Mouse (Mus musculus): Measurements from ENCODE around the gene Poc1b. TPM values are rescaled to one million over a fixed set of nuclear protein-coding genes. Genes with fewer than 3 reads are reported as not detected.

Poc1b gene
- polyA plus RNA-seq, 1 experiment: 11.4 TPM

- H3K36me3 ChIP-seq (ENCODE audit: control insufficient read depth, insufficient read depth, low read length): no peaks in the 10 kb centered on the region
- H3K4me3 ChIP-seq (ENCODE audit: control insufficient read depth, insufficient read depth, low read length): no peak overlapping the region
- TF ChIP-seq POLR2A (IDR thresholded peaks at IDR 0.05; ENCODE audit: control insufficient read depth, extremely low read depth, insufficient read depth, low read length, poor library complexity) (no peak), CTCF (IDR thresholded peaks at IDR 0.05; ENCODE audit: borderline replicate concordance, control insufficient read depth, extremely low read depth, insufficient read depth, low read length, poor library complexity) (no peak)
- no peaks in the 10 kb centered on the region for H3K4me1 ChIP-seq (replicated peaks; ENCODE audit: control insufficient read depth, insufficient read depth, low read length)
- no peak for DNase-seq
- H3K27ac ChIP-seq (ENCODE audit: control insufficient read depth, insufficient read depth, low read length): no peak overlapping the region
- no peaks in the 10 kb centered on the region for H3K27me3 ChIP-seq (ENCODE audit: control insufficient read depth, insufficient read depth, low read length)
- 92% methylated on average over 2 of the region's 2 CpGs for WGBS
Observed at GRCm38 (mm10) chr10:99093364-99093763, 13.5 kb upstream of the Poc1b start.

- Histone ChIP-seq H3K27me3 (ENCODE audit: control insufficient read depth, insufficient read depth, low read length) (no peaks in the 10 kb centered on the region), H3K27ac (ENCODE audit: control insufficient read depth, insufficient read depth, low read length) (no peak overlapping the region), H3K4me1 (replicated peaks; ENCODE audit: control insufficient read depth, insufficient read depth, low read length) (no peaks in the 10 kb centered on the region), H3K4me3 (ENCODE audit: control insufficient read depth, insufficient read depth, low read length) (no peak overlapping the region), H3K36me3 (ENCODE audit: control insufficient read depth, insufficient read depth, low read length) (no peaks in the 10 kb centered on the region)
- WGBS: 86% methylated on average over 2 of the region's 2 CpGs
- DNase-seq: no peak
- TF ChIP-seq POLR2A (IDR thresholded peaks at IDR 0.05; ENCODE audit: control insufficient read depth, extremely low read depth, insufficient read depth, low read length, poor library complexity): no peak
- no peak for TF ChIP-seq CTCF (IDR thresholded peaks at IDR 0.05; ENCODE audit: borderline replicate concordance, control insufficient read depth, extremely low read depth, insufficient read depth, low read length, poor library complexity)
Observed at GRCm38 (mm10) chr10:99095114-99095513, 11.7 kb upstream of the Poc1b start.

GRCm38 (mm10) chr10:99097374-99097773 is 9.5 kb upstream of the Poc1b start:
- no peak for TF ChIP-seq POLR2A (IDR thresholded peaks at IDR 0.05; ENCODE audit: control insufficient read depth, extremely low read depth, insufficient read depth, low read length, poor library complexity)
- TF ChIP-seq CTCF (IDR thresholded peaks at IDR 0.05; ENCODE audit: borderline replicate concordance, control insufficient read depth, extremely low read depth, insufficient read depth, low read length, poor library complexity): no peak
- Histone ChIP-seq H3K27ac (ENCODE audit: control insufficient read depth, insufficient read depth, low read length) (no peak overlapping the region), H3K36me3 (ENCODE audit: control insufficient read depth, insufficient read depth, low read length) (no peaks in the 10 kb centered on the region), H3K4me3 (ENCODE audit: control insufficient read depth, insufficient read depth, low read length) (no peak overlapping the region), H3K27me3 (ENCODE audit: control insufficient read depth, insufficient read depth, low read length) (no peaks in the 10 kb centered on the region), H3K4me1 (replicated peaks; ENCODE audit: control insufficient read depth, insufficient read depth, low read length) (no peaks in the 10 kb centered on the region)
- 52% methylated on average over 10 of the region's 10 CpGs for WGBS
- peak; percentile 71 for DNase-seq

- Histone ChIP-seq H3K4me3 (ENCODE audit: control insufficient read depth, insufficient read depth, low read length) (no peak overlapping the region), H3K4me1 (replicated peaks; ENCODE audit: control insufficient read depth, insufficient read depth, low read length) (peaks cover 11% of the 10 kb centered on the region), H3K27ac (ENCODE audit: control insufficient read depth, insufficient read depth, low read length) (no peak overlapping the region), H3K27me3 (ENCODE audit: control insufficient read depth, insufficient read depth, low read length) (no peaks in the 10 kb centered on the region), H3K36me3 (ENCODE audit: control insufficient read depth, insufficient read depth, low read length) (no peaks in the 10 kb centered on the region)
- TF ChIP-seq POLR2A (IDR thresholded peaks at IDR 0.05; ENCODE audit: control insufficient read depth, extremely low read depth, insufficient read depth, low read length, poor library complexity) (no peak), CTCF (IDR thresholded peaks at IDR 0.05; ENCODE audit: borderline replicate concordance, control insufficient read depth, extremely low read depth, insufficient read depth, low read length, poor library complexity) (no peak)
- DNase-seq: no peak
- 91% methylated on average over 3 of the region's 3 CpGs for WGBS
Observed at GRCm38 (mm10) chr10:99105522-99105921, 1.3 kb upstream of the Poc1b start.

GRCm38 (mm10) chr10:99106311-99106702 is 529 bp upstream of the Poc1b start:
- no peak for DNase-seq
- Histone ChIP-seq H3K27ac (ENCODE audit: control insufficient read depth, insufficient read depth, low read length) (peak overlapping the region; percentile 69; the same call in 1 of the 2 replicates), H3K36me3 (ENCODE audit: control insufficient read depth, insufficient read depth, low read length) (no peaks in the 10 kb centered on the region), H3K27me3 (ENCODE audit: control insufficient read depth, insufficient read depth, low read length) (no peaks in the 10 kb centered on the region), H3K4me3 (ENCODE audit: control insufficient read depth, insufficient read depth, low read length) (peak overlapping the region; percentile 97), H3K4me1 (replicated peaks; ENCODE audit: control insufficient read depth, insufficient read depth, low read length) (peaks cover 16% of the 10 kb centered on the region)
- 26% methylated on average over 8 of the region's 8 CpGs for WGBS
- TF ChIP-seq CTCF (IDR thresholded peaks at IDR 0.05; ENCODE audit: borderline replicate concordance, control insufficient read depth, extremely low read depth, insufficient read depth, low read length, poor library complexity) (no peak), POLR2A (IDR thresholded peaks at IDR 0.05; ENCODE audit: control insufficient read depth, extremely low read depth, insufficient read depth, low read length, poor library complexity) (no peak)

- Histone ChIP-seq H3K27ac (ENCODE audit: control insufficient read depth, insufficient read depth, low read length) (peak within 1 kb of the TSS; percentile 21), H3K27me3 (ENCODE audit: control insufficient read depth, insufficient read depth, low read length) (no peaks in the 10 kb centered on the region), H3K4me3 (ENCODE audit: control insufficient read depth, insufficient read depth, low read length) (peak within 1 kb of the TSS; percentile 97), H3K36me3 (ENCODE audit: control insufficient read depth, insufficient read depth, low read length) (no peaks in the 10 kb centered on the region), H3K4me1 (replicated peaks; ENCODE audit: control insufficient read depth, insufficient read depth, low read length) (peaks cover 18% of the 10 kb centered on the region)
- peak; percentile 41; the same call in 1 of the 2 replicates for TF ChIP-seq POLR2A (IDR thresholded peaks at IDR 0.05; ENCODE audit: control insufficient read depth, extremely low read depth, insufficient read depth, low read length, poor library complexity)
- TF ChIP-seq CTCF (IDR thresholded peaks at IDR 0.05; ENCODE audit: borderline replicate concordance, control insufficient read depth, extremely low read depth, insufficient read depth, low read length, poor library complexity): peak; percentile 70; the same call in 1 of the 2 replicates
- DNase-seq: peak; percentile 87
- under 1% methylated on average over 22 of the region's 22 CpGs for WGBS
Observed at GRCm38 (mm10) chr10:99107964-99108363, 1.1 kb downstream of the Poc1b start, which contains the start of gene Galnt4. Gene Galnt4, plus strand, starts transcription at chr10:99108159.

Data from thymus, adult 2 months (tissue).